Mouse (Mus musculus) kidney, postnatal 0 days (tissue): ENCODE measurements around the gene Sema7a. TPM values are rescaled to one million over a fixed set of nuclear protein-coding genes. Genes with fewer than 3 reads are reported as not detected.

Experiments
- ATAC-seq: fragments of 200-750 bp; cut with Nextera tagmentation; replicated peaks from 2 replicates; pipeline ENCODE4 v1.8.0; 2017; ENCODE audit warnings: low read depth, moderate number of reproducible peaks, moderate TSS enrichment, moderate library complexity; ENCODE audit not compliant: low FRiP score
- DNase-seq: peaks from one replicate; pipeline ENCODE4 v3.0.0-alpha.2; 2016; ENCODE audit warnings: low spot score
- H3K27ac ChIP-seq: fragments of 300-500 bp; sonication (generic); 2 replicates; pipeline ENCODE4 v1.5.1; 2014; ENCODE audit warnings: mild to moderate bottlenecking
- H3K27me3 ChIP-seq: fragments of 300-500 bp; sonication (generic); 2 replicates; pipeline ENCODE4 v1.6.1; 2014; ENCODE audit warnings: low read length, mixed read lengths; ENCODE audit not compliant: insufficient read depth
- H3K36me3 ChIP-seq: fragments of 300-500 bp; sonication (generic); 2 replicates; pipeline ENCODE4 v1.6.1; 2014; ENCODE audit warnings: low read length, mixed read lengths; ENCODE audit not compliant: insufficient read depth
- H3K4me1 ChIP-seq: fragments of 300-500 bp; sonication (generic); replicated peaks from 2 replicates; pipeline ENCODE4 v1.6.1; 2014; ENCODE audit warnings: antibody characterized with exemption, low read length, mixed read lengths; ENCODE audit not compliant: insufficient read depth
- H3K4me2 ChIP-seq: fragments of 300-500 bp; sonication (generic); 2 replicates; pipeline ENCODE4 v1.6.1; 2014; ENCODE audit warnings: mild to moderate bottlenecking, low read length, moderate library complexity, mixed read lengths
- H3K4me3 ChIP-seq: fragments of 300-500 bp; sonication (generic); replicated peaks from 2 replicates; pipeline ENCODE4 v1.5.1; 2014; ENCODE audit warnings: low read depth, low read length
- H3K9ac ChIP-seq: fragments of 300-500 bp; sonication (generic); 2 replicates; pipeline ENCODE4 v1.6.1; 2014; ENCODE audit warnings: low read depth, low read length
- H3K9me3 ChIP-seq: fragments of 300-500 bp; sonication (generic); replicated peaks from 2 replicates; pipeline ENCODE4 v1.6.1; 2016; ENCODE audit warnings: low read length, inconsistent platforms, mixed read lengths
- CTCF ChIP-seq: IDR thresholded peaks from 2 replicates; pipeline ENCODE4 v1.5.1; 2016; ENCODE audit warnings: antibody characterized with exemption, low read depth, mild to moderate bottlenecking, moderate library complexity
- WGBS: fragments of 180-500 bp; shearing (Covaris S2); extraction: QIAGEN DNeasy Blood & Tissue Kit; methylation state at CpG from one replicate; pipeline ENCODE4 v1.1.7; 2014; 5-methylcytosine and 5-hydroxymethylcytosine counted together
- polyA plus RNA-seq: library from polyadenylated mRNA; unstranded; fragments of >200 nt; fragmentation: Nextera tagmentation; extraction: Ambion mirVana; gene quantifications from 2 replicates; pipeline ENCODE4 v1.2.1, GENCODE M21; 2015

Sema7a gene
- polyA plus RNA-seq, 1 experiment from 2014 or later, result 0.80 TPM

DNA sequence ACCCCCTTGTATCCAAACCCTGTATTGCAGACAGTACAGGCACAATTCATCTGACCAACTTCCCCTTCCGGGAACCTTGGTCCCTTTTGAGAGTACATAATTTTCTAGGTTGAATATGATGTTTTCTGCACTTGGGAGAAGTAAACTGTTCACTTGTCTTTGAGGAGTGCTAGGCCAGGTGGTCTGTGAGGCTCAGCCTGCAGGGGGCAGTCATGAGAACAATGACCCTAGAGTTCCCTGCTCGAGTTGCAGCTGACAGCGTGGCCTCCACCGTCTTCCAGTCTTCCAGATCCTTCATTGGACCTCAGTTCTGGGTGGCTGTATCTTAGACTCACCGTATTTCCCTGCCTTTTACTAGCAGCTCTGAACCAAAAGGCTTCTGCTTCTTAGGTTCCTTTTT lies 4.7 kb downstream of the Sema7a start:
- Histone ChIP-seq H3K27ac (no peak overlapping the region), H3K27me3 (0 out of 2 replicates have a peak, but pooled peaks cover 17% of the 10 kb centered on the region), H3K4me3 (no peak overlapping the region), H3K9me3 (no peaks in the 10 kb centered on the region), H3K4me1 (peaks cover 10% of the 10 kb centered on the region; the same call in 1 of the 2 replicates), H3K4me2 (no peak overlapping the region), H3K36me3 (no peaks in the 10 kb centered on the region), H3K9ac (no peak overlapping the region)
- peak; percentile 71 for DNase-seq
- peak; percentile 73 for TF ChIP-seq CTCF
- 28% methylated on average over 5 of the region's 5 CpGs for WGBS
- no peak for ATAC-seq

DNA sequence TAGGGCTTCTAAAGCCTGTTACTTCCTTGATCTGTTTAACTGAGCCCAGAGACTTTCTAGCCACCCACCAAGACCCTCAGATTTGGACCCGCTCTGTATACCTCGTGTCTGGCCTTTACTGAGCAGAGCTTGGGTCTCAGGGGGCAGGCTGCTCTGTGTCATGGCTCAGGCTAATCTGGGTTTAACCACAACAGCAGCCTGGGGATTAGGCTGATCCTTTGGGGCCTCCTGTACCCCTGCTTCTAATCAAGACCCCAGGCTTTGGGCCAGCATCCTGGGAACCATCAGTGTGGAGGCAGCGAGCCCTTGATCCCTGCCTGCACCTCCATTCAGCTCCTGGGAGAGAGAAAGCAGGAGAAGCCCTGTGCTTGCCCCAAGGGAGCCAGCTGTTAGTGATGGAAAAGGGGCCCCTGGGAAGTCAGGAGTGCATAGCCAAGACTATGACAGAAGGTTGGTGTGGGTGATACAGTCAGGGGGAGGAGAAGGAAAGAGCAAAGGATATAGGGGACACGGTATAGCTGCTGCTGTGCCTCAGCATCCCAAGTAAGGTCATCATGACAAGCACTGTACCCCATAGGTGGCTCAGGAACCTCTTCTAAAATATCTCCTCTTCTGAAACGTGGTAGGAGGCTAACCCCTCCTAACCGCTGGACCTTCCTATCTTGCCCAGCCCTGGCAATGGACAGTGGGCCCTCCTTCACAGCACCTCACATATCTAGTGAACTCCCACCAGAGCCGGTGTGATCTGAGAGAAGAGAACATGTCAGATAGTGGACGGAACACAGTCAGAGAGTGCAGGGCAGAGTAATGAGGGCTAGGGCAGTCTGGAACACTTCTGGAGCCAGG lies 6.1 kb downstream of the Sema7a start:
- H3K9ac ChIP-seq, result no peak overlapping the region
- H3K36me3 ChIP-seq, result no peaks in the 10 kb centered on the region
- H3K9me3 ChIP-seq, result no peaks in the 10 kb centered on the region
- H3K27ac ChIP-seq, result no peak overlapping the region
- H3K4me3 ChIP-seq, result no peak overlapping the region
- no peak for DNase-seq
- H3K4me1 ChIP-seq, result 0 out of 2 replicates have a peak, but pooled peaks cover 3% of the 10 kb centered on the region
- no peak overlapping the region for H3K4me2 ChIP-seq
- 80% methylated on average over 8 of the region's 8 CpGs for WGBS
- H3K27me3 ChIP-seq, result 0 out of 2 replicates have a peak, but pooled peaks cover 11% of the 10 kb centered on the region
- ATAC-seq, result no peak
- TF ChIP-seq CTCF, result no peak

DNA sequence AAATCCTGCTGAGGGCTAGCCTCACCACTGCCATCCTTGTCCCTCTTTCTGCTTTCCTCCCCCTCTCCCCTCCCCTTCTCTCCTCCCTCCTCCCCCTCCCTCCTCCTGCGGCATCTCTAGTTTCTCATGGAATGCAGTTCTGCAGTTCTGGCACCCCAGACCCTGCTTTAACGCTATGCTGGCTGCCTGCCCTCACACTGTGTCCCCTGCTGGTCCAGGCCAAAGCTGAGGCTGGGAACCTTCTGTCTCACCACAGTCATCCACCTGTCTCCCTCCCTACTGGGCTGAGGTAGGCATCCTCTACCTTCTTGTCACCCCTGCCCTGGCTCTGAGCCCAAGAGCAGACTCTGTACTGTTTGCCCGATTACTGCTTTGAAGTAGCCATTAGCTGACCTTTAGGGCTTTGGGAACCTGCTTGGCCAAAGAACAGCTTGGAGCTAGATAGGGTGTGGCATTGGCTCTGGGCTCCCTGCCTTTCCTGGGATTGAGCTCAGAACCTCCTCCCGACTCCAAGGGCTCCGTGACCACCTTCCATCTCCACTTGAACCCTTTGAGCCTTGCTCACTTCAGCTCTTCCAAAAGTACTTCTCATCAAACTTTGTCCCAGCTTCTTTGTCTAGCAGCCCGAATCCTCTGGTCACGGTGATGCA lies 7.6 kb downstream of the Sema7a start:
- H3K9me3 ChIP-seq, result no peaks in the 10 kb centered on the region
- no peak for DNase-seq
- no peaks in the 10 kb centered on the region for H3K36me3 ChIP-seq
- no peak for ATAC-seq
- no peak overlapping the region for H3K4me3 ChIP-seq
- WGBS, result 53% methylated on average over 7 of the region's 7 CpGs
- no peak for TF ChIP-seq CTCF
- H3K9ac ChIP-seq, result no peak overlapping the region
- 0 out of 2 replicates have a peak, but pooled peaks cover 3% of the 10 kb centered on the region for H3K4me1 ChIP-seq
- H3K4me2 ChIP-seq, result no peak overlapping the region
- no peak overlapping the region for H3K27ac ChIP-seq
- no peaks in the 10 kb centered on the region for H3K27me3 ChIP-seq

DNA sequence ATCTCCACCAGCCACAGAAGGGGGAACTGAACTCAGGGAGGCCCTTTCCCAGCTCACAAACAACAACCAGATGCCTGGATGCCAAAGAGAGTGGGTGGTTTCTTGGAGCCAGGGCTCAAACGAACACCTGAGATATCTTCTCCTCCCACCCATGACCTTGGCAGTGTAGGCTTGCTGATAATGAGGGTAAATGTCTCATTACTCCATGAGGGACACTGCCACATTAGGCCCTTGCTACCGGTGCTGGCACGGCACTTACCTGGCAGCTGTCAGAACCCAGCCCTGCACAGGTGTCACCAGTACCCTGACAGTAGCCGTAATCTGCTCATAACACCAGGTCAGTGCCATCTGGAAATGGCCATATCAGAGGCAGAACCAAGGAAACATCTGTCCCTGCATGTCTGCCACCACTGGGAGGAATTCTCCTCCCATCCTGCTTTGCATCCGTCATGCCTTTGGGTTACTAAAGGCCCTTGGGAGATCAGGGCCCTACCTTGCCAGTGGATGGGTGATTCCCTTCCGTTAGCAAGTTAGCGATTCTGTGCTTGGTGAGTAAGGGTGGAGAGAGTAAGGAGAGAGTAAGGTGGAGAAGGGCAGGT lies 8.5 kb downstream of the Sema7a start:
- DNase-seq (no peak), ATAC-seq (no peak)
- H3K9me3 ChIP-seq, result no peaks in the 10 kb centered on the region
- H3K9ac ChIP-seq, result no peak overlapping the region
- H3K27me3 ChIP-seq, result no peaks in the 10 kb centered on the region
- H3K4me2 ChIP-seq, result no peak overlapping the region
- 74% methylated on average over 7 of the region's 7 CpGs for WGBS
- H3K36me3 ChIP-seq, result no peaks in the 10 kb centered on the region
- TF ChIP-seq CTCF, result no peak
- H3K4me3 ChIP-seq, result no peak overlapping the region
- 0 out of 2 replicates have a peak, but pooled peaks cover 3% of the 10 kb centered on the region for H3K4me1 ChIP-seq
- H3K27ac ChIP-seq, result no peak overlapping the region

DNA sequence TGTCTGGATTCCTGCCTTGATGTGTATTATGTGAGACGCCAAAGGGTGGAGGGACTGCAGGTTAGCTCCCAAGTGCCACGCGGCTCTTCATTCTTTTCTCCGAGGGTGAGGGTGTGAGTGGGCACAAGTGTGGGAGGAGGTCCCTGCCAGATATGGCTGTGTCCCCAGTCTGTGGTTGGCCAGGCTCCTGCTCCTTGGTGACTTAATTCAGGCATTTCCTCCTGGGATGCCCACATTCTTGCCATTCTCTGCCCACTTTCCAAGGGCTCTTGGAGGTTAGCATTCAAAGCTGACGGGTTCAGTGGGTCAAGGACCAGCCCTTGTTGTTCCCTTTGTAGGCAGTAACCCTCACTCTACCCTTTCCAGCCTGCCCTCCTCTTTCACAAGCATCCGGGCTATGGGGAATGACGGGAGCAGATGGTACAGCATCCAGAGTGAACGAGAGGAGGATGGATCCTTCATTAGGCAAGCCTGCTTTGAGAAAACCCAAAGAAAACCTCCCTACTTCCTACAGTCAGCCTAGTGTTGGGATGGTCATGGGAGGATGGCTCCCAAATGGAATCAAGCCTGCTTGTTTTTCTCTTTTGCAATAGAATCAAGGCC lies 9.3 kb downstream of the Sema7a start:
- Histone ChIP-seq H3K9me3 (no peaks in the 10 kb centered on the region), H3K27me3 (no peaks in the 10 kb centered on the region), H3K4me2 (no peak overlapping the region), H3K4me1 (0 out of 2 replicates have a peak, but pooled peaks cover 3% of the 10 kb centered on the region), H3K36me3 (no peaks in the 10 kb centered on the region), H3K4me3 (no peak overlapping the region), H3K9ac (no peak overlapping the region), H3K27ac (no peak overlapping the region)
- DNase-seq (no peak), ATAC-seq (no peak)
- no peak for TF ChIP-seq CTCF
- WGBS, result 74% methylated on average over 8 of the region's 8 CpGs

DNA sequence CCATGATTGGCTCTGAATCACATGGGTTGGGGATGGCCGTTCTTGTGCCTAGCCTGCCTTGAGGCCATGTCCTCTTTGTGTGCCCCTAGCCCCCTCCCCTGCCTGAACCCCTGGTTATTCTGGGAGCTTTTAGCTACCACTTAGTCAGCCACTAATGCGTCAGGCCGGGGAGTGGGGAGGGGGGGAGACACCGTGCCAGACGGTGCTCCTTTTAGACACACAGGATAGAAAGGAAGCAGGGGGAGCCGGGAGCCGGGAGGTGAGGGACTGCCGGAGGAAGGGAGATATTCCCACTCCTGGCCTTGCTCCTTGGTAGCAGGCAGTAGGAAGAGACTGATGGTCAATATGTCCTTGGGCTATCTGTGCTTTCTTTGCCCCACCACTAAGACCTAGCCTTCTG lies 10.0 kb downstream of the Sema7a start:
- no peak for TF ChIP-seq CTCF
- DNase-seq (no peak), ATAC-seq (no peak)
- Histone ChIP-seq H3K4me1 (0 out of 2 replicates have a peak, but pooled peaks cover 3% of the 10 kb centered on the region), H3K4me3 (no peak overlapping the region), H3K27ac (no peak overlapping the region), H3K9me3 (no peaks in the 10 kb centered on the region), H3K9ac (0 out of 2 replicates have a peak overlapping the region, but pooled peaks have one; percentile 13), H3K36me3 (no peaks in the 10 kb centered on the region), H3K4me2 (no peak overlapping the region), H3K27me3 (no peaks in the 10 kb centered on the region)
- WGBS, result 48% methylated on average over 8 of the region's 8 CpGs
